Mouse (Mus musculus) cerebellum, adult 2 months (tissue): ENCODE measurements at regions not wholly inside any gene's neighbourhood (a gene's known extent, or its start where the extent isn't known, plus 50 kb on each side); places are given as distances from the start of the nearest gene placed in this dataset.

Experiments
- CTCF ChIP-seq: fragments of 200-500 bp; IDR thresholded peaks from 2 replicates; pipeline ENCODE4 v1.5.1; 2011; ENCODE audit warnings: low read depth, mild to moderate bottlenecking, control low read depth, low read length, moderate library complexity, borderline replicate concordance; ENCODE audit not compliant: insufficient read depth
- POLR2A ChIP-seq: fragments of 200-500 bp; IDR thresholded peaks from 2 replicates; pipeline ENCODE4 v1.6.1; 2011; ENCODE audit warnings: low read length, control low read depth, borderline replicate concordance; ENCODE audit not compliant: insufficient read depth

DNA sequence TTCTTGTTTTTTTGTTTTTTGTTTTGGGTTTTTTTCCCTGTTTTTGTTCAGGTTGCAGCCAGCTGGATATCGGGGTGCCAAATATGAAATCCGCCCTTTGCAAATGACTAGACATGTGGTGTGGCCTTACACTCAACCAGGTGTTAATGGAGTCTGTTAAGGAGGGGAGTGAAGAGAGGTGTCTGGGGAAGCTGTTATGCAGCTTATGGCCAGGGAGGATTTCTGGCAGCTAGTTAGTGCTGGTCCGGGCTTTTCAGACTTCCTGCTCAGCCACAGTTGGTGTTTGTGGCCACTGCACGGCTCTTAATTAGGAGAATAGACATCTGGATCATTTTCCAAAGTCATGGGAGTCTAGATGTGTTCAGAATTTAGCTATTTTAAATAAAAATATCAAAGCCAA, 72.7 kb upstream of the Tyw5 start:
- no peak for TF ChIP-seq POLR2A
- TF ChIP-seq CTCF, result no peak
